Mouse (Mus musculus) liver, embryonic 11.5 days (tissue): Measurements from ENCODE around the gene Maml3. TPM values are rescaled to one million over a fixed set of nuclear protein-coding genes. Genes with fewer than 3 reads are reported as not detected.
A peak's percentile ranks its signal among the peaks of the same experiment; 100 is the strongest.

Source experiments
- ATAC-seq: fragments of 200-750 bp; cut with Nextera tagmentation; replicated peaks from 2 replicates; pipeline ENCODE4 v1.8.0; 2017; ENCODE audit warnings: moderate number of reproducible peaks, mild to moderate bottlenecking, moderate TSS enrichment, moderate library complexity; ENCODE audit not compliant: low FRiP score
- DNase-seq: peaks from one replicate; pipeline ENCODE4 v3.0.0-alpha.2; 2017; ENCODE audit warnings: low spot score
- H3K27ac ChIP-seq: fragments of 300-500 bp; sonication (generic); 2 replicates; pipeline ENCODE4 v1.5.1; 2014; ENCODE audit warnings: mild to moderate bottlenecking, low read depth, low read length, control low read depth
- H3K27me3 ChIP-seq: fragments of 300-500 bp; sonication (generic); replicated peaks from 2 replicates; pipeline ENCODE4 v1.6.1; 2014; ENCODE audit warnings: low read length, mixed read lengths; ENCODE audit not compliant: control insufficient read depth, insufficient read depth
- H3K36me3 ChIP-seq: fragments of 300-500 bp; sonication (generic); 2 replicates; pipeline ENCODE4 v1.6.1; 2014; ENCODE audit warnings: mild to moderate bottlenecking, low read length, moderate library complexity, mixed read lengths; ENCODE audit not compliant: control insufficient read depth, insufficient read depth
- H3K4me1 ChIP-seq: fragments of 300-500 bp; sonication (generic); replicated peaks from 2 replicates; pipeline ENCODE4 v1.6.1; 2014; ENCODE audit warnings: low read length, mixed read lengths; ENCODE audit not compliant: control insufficient read depth, insufficient read depth
- H3K4me2 ChIP-seq: fragments of 300-500 bp; sonication (generic); 2 replicates; pipeline ENCODE4 v1.6.1; 2014; ENCODE audit warnings: mild to moderate bottlenecking, control low read depth, moderate library complexity
- H3K4me3 ChIP-seq: fragments of 300-500 bp; sonication (generic); 2 replicates; pipeline ENCODE4 v1.5.1; 2014; ENCODE audit warnings: low read depth, low read length, control low read depth
- H3K9ac ChIP-seq: fragments of 300-500 bp; sonication (generic); 2 replicates; pipeline ENCODE4 v1.6.1; 2014; ENCODE audit warnings: low read depth, low read length, control low read depth
- H3K9me3 ChIP-seq: fragments of 300-500 bp; sonication (generic); 2 replicates; pipeline ENCODE4 v1.6.1; 2016; ENCODE audit warnings: low read length, inconsistent platforms, mixed read lengths; ENCODE audit not compliant: control insufficient read depth
- whole genome bisulfite sequencing: fragments of 180-500 bp; shearing (Covaris S2); extraction: QIAGEN DNeasy Blood & Tissue Kit; methylation state at CpG from one replicate; pipeline ENCODE4 v1.1.7; 2014; 5-methylcytosine and 5-hydroxymethylcytosine counted together
- polyA plus RNA-seq: library from polyadenylated mRNA; unstranded; fragments of >200 nt; fragmentation: Nextera tagmentation; extraction: Ambion mirVana; gene quantifications from 2 replicates; pipeline ENCODE4 v1.2.1, GENCODE M21; 2014

Maml3 gene
- polyA plus RNA-seq, 1 experiment from 2014 or later: 3.1 TPM

DNA sequence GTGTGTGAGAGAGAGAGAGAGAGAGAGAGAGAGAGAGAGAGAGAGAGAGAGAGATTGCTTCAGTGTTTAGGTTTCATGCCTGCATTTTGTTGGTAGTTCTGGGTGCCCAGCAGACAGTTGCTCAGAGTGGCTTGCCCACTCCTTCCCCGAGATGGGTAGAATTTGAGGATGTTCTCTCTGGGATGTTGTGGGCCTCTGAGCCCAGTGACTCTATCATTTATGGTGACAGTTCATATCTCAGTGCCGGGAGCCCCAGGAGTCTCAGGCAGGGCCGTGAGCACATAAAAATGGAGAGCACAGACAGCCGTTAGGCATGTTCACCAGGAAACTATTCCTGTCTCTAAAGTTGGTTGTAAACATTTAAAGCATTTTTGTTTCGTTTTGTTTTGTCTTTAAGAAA is 443.5 kb downstream of the Maml3 start:
- Histone ChIP-seq H3K36me3 (no peaks in the 10 kb centered on the region), H3K4me1 (peaks cover 24% of the 10 kb centered on the region), H3K4me2 (peak overlapping the region; percentile 39), H3K27me3 (no peaks in the 10 kb centered on the region), H3K4me3 (peak overlapping the region; percentile 25), H3K9me3 (no peaks in the 10 kb centered on the region), H3K9ac (peak overlapping the region; percentile 45), H3K27ac (0 out of 2 replicates have a peak overlapping the region, but pooled peaks have one; percentile 30)
- WGBS: 36% methylated on average over 5 of the region's 5 CpGs
- no peak for DNase-seq
- no peak for ATAC-seq

- peak overlapping the region; percentile 39 for H3K4me2 ChIP-seq
- H3K9ac ChIP-seq: peak overlapping the region; percentile 45
- 0 out of 2 replicates have a peak overlapping the region, but pooled peaks have one; percentile 30 for H3K27ac ChIP-seq
- 67% methylated on average over 3 of the region's 3 CpGs for WGBS
- peak overlapping the region; percentile 25; the same call in 1 of the 2 replicates for H3K4me3 ChIP-seq
- H3K36me3 ChIP-seq: no peaks in the 10 kb centered on the region
- H3K9me3 ChIP-seq: no peaks in the 10 kb centered on the region
- H3K27me3 ChIP-seq: no peaks in the 10 kb centered on the region
- H3K4me1 ChIP-seq: peaks cover 24% of the 10 kb centered on the region
- ATAC-seq (peak; percentile 57), DNase-seq (no peak)
These were observed 444.0 kb downstream of the Maml3 start for GRCm38 (mm10) chr3:51660821-51661276.

- peak within 1 kb of the TSS; percentile 39 for H3K4me2 ChIP-seq
These were observed 444.8 kb downstream of the Maml3 start, which contains the start of gene Mgst2 for GRCm38 (mm10) chr3:51660060-51660459. Mgst2 (plus strand) TSS chr3:51660360.

DNA sequence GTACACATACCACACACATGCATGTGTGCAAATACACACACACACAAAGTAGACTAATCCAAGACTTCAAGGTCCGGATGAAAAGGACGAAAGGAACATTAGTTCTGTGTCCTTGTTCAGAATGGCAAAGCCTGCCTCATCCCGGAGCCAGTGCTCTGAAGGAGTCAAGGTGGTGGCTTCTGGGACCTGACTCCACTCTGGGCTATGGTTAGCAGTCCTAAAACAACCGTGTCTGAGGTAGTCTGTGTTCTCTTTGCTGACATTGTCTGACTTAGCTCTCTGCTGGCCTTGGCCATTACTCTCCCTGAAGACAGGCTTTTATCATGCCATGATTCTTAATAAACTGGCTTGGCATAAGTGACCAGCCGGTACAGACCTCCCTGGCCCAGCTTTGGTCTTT is 445.5 kb downstream of the Maml3 start:
- Histone ChIP-seq H3K36me3 (no peaks in the 10 kb centered on the region), H3K4me3 (no peak overlapping the region), H3K27me3 (no peaks in the 10 kb centered on the region), H3K4me1 (peaks cover 26% of the 10 kb centered on the region), H3K9me3 (no peaks in the 10 kb centered on the region), H3K4me2 (no peak overlapping the region), H3K27ac (no peak overlapping the region), H3K9ac (no peak overlapping the region)
- WGBS: 88% methylated on average over 5 of the region's 5 CpGs
- ATAC-seq (no peak), DNase-seq (no peak)

More at GRCm38 (mm10) chr3:51660060-51660459, 444.8 kb downstream of the Maml3 start, which contains the start of gene Mgst2:
- no peak for ATAC-seq
- peak within 1 kb of the TSS; percentile 25; the same call in 1 of the 2 replicates for H3K4me3 ChIP-seq
- H3K27ac ChIP-seq: 0 out of 2 replicates have a peak within 1 kb of the TSS, but pooled peaks have one; percentile 30
- no peak for DNase-seq
- peak within 1 kb of the TSS; percentile 45 for H3K9ac ChIP-seq
- H3K36me3 ChIP-seq: no peaks in the 10 kb centered on the region
- H3K9me3 ChIP-seq: no peaks in the 10 kb centered on the region
- H3K27me3 ChIP-seq: no peaks in the 10 kb centered on the region
- WGBS: 55% methylated on average over 4 of the region's 4 CpGs
- H3K4me1 ChIP-seq: peaks cover 24% of the 10 kb centered on the region

GRCm38 (mm10) chr3:51654303-51655055 is 450.4 kb downstream of the Maml3 start:
- Histone ChIP-seq H3K4me1 (peaks cover 11% of the 10 kb centered on the region; the same call in 1 of the 2 replicates), H3K9me3 (no peaks in the 10 kb centered on the region), H3K36me3 (no peaks in the 10 kb centered on the region), H3K27ac (no peak overlapping the region), H3K4me3 (no peak overlapping the region), H3K27me3 (no peaks in the 10 kb centered on the region), H3K9ac (no peak overlapping the region; the same call in 1 of the 2 replicates), H3K4me2 (no peak overlapping the region)
- 41% methylated on average over 6 of the region's 6 CpGs for WGBS
- DNase-seq: no peak
- ATAC-seq: no peak

DNA sequence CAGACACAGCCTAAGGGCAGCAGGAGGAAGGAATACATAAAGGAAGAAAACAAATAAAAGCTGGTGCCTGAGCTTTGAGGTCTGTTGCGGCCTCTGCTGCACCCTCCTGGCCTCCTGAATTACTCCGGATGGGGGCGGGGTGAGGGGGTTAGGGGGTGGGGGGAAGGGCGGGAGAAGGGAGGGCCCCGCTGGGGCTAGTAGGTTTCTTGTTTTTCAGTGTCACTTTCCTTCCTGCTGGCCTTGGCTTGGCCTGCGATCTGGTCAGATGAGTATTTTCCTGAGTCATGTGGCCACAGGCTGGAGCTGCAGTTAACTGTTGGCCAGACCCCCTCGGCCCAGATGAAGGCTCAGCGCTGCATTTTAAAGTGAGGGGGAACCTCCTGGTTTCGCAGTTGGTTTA is 452.2 kb downstream of the Maml3 start:
- Histone ChIP-seq H3K27ac (peak overlapping the region; percentile 35), H3K9ac (peak overlapping the region; percentile 64), H3K4me2 (peak overlapping the region; percentile 58), H3K4me1 (peaks cover 11% of the 10 kb centered on the region; the same call in 1 of the 2 replicates), H3K36me3 (no peaks in the 10 kb centered on the region), H3K9me3 (no peaks in the 10 kb centered on the region), H3K4me3 (peak overlapping the region; percentile 28), H3K27me3 (no peaks in the 10 kb centered on the region)
- DNase-seq (peak; percentile 71), ATAC-seq (peak; percentile 73)
- WGBS: 1% methylated on average over 9 of the region's 9 CpGs

- 3% methylated on average over 9 of the region's 9 CpGs for WGBS
- Histone ChIP-seq H3K9me3 (no peaks in the 10 kb centered on the region), H3K9ac (peak overlapping the region; percentile 64), H3K27ac (peak overlapping the region; percentile 35; the same call in 1 of the 2 replicates), H3K27me3 (no peaks in the 10 kb centered on the region), H3K4me2 (peak overlapping the region; percentile 58), H3K36me3 (no peaks in the 10 kb centered on the region), H3K4me3 (peak overlapping the region; percentile 28), H3K4me1 (peaks cover 11% of the 10 kb centered on the region; the same call in 1 of the 2 replicates)
- peak; percentile 76 for ATAC-seq
- peak; percentile 73 for DNase-seq
These were observed 452.6 kb downstream of the Maml3 start for GRCm38 (mm10) chr3:51652292-51652691.

GRCm38 (mm10) chr3:51651149-51651548 is 453.7 kb downstream of the Maml3 start:
- Histone ChIP-seq H3K27me3 (no peaks in the 10 kb centered on the region), H3K4me1 (peaks cover 18% of the 10 kb centered on the region), H3K4me3 (no peak overlapping the region), H3K36me3 (no peaks in the 10 kb centered on the region), H3K9ac (no peak overlapping the region), H3K27ac (no peak overlapping the region), H3K4me2 (no peak overlapping the region), H3K9me3 (no peaks in the 10 kb centered on the region)
- 71% methylated on average over 2 of the region's 2 CpGs for WGBS
- DNase-seq (no peak), ATAC-seq (no peak)
